Mouse (Mus musculus) megakaryocyte-erythroid progenitor cell, adult 5 weeks (primary cell): ENCODE results near the gene Krtap19-9b. TPM values are rescaled to one million over a fixed set of nuclear protein-coding genes. Genes with fewer than 3 reads are reported as not detected.

Experiments used
- polyA plus RNA-seq: library from polyadenylated mRNA; stranded (reverse); fragments of >175 nt; gene quantifications from 2 replicates; pipeline ENCODE4 v1.2.3, GENCODE M21; 2012

The Krtap19-9b gene
- polyA plus RNA-seq = not detected in 2 replicates

GRCm38 (mm10) chr16:88932165-88932564, at the start of gene Krtap19-9b:
TSS of gene Krtap19-9b (minus strand) at chr16:88932265.

GRCm38 (mm10) chr16:88962773-88963172, 30.7 kb upstream of the Krtap19-9b start, which contains the start of gene Krtap16-3:
TSS of gene Krtap16-3 (minus strand) at chr16:88962873.

GRCm38 (mm10) chr16:88896357-88896756, 35.7 kb downstream of the Krtap19-9b start, which contains the start of gene Krtap19-5:
TSS of gene Krtap19-5 (minus strand) at chr16:88896457.

GRCm38 (mm10) chr16:88884989-88885388, 47.1 kb downstream of the Krtap19-9b start, which contains the start of gene Krtap19-4:
TSS of gene Krtap19-4 (minus strand) at chr16:88885089.

Other genes with a start within 250 kb of the Krtap19-9b start
- gene 2310061N02Rik, start 224.3 kb downstream of the Krtap19-9b start, polyA plus RNA-seq = not detected in 2 replicates
- 0.13 TPM in 1 of 2 replicates, not detected in the other for gene Krtap13-1, start 203.4 kb downstream of the Krtap19-9b start, polyA plus RNA-seq
- gene Krtap13, start 180.6 kb downstream of the Krtap19-9b start, polyA plus RNA-seq = 0.10 TPM in 1 of 2 replicates, not detected in the other
- not detected in 2 replicates for gene 2310034C09Rik, start 173.4 kb downstream of the Krtap19-9b start, polyA plus RNA-seq
- gene 2310057N15Rik, start 158.1 kb downstream of the Krtap19-9b start, polyA plus RNA-seq = not detected in 2 replicates
- not detected in 2 replicates for gene Gm5965, start 154.4 kb downstream of the Krtap19-9b start, polyA plus RNA-seq
- gene Gm20741, start 120.0 kb downstream of the Krtap19-9b start, polyA plus RNA-seq = not detected in 2 replicates
- not detected in 2 replicates for gene Krtap15, start 112.0 kb downstream of the Krtap19-9b start, polyA plus RNA-seq
- not detected in 2 replicates for gene Krtap14, start 106.1 kb downstream of the Krtap19-9b start, polyA plus RNA-seq
- gene Krtap19-1, start 62.9 kb downstream of the Krtap19-9b start, polyA plus RNA-seq = not detected in 2 replicates
- not detected in 2 replicates for gene Krtap19-2, start 58.0 kb downstream of the Krtap19-9b start, polyA plus RNA-seq
- gene Krtap19-3, start 54.2 kb downstream of the Krtap19-9b start, polyA plus RNA-seq = not detected in 2 replicates
- gene Krtap19-4, start 47.2 kb downstream of the Krtap19-9b start, polyA plus RNA-seq = not detected in 2 replicates
- not detected in 2 replicates for gene Krtap19-5, start 35.8 kb downstream of the Krtap19-9b start, polyA plus RNA-seq
- gene Krtap16-3, start 30.6 kb upstream of the Krtap19-9b start, polyA plus RNA-seq = not detected in 2 replicates
- not detected in 2 replicates for gene Krtap22-2, start 78.5 kb upstream of the Krtap19-9b start, polyA plus RNA-seq
- gene Gm10229, start 83.0 kb upstream of the Krtap19-9b start, polyA plus RNA-seq = not detected in 2 replicates
- gene Krtap6-1, start 99.4 kb upstream of the Krtap19-9b start, polyA plus RNA-seq = not detected in 2 replicates
- 0.28 TPM in 1 of 2 replicates, not detected in the other for gene Gm10228, start 109.2 kb upstream of the Krtap19-9b start, polyA plus RNA-seq
- gene Krtap6-5, start 115.6 kb upstream of the Krtap19-9b start, polyA plus RNA-seq = not detected in 2 replicates
- gene 1110025L11Rik, start 131.7 kb upstream of the Krtap19-9b start, polyA plus RNA-seq = not detected in 2 replicates
- gene Krtap6-3, start 151.8 kb upstream of the Krtap19-9b start, polyA plus RNA-seq = not detected in 2 replicates
- not detected in 2 replicates for gene Gm6358, start 208.6 kb upstream of the Krtap19-9b start, polyA plus RNA-seq
- not detected in 2 replicates for gene Gm10061, start 218.8 kb upstream of the Krtap19-9b start, polyA plus RNA-seq
- not detected in 2 replicates for gene Gm9789, start 225.7 kb upstream of the Krtap19-9b start, polyA plus RNA-seq
- gene Gm7735, start 237.2 kb upstream of the Krtap19-9b start, polyA plus RNA-seq = not detected in 2 replicates
- not detected in 2 replicates for gene 1110057P08Rik, start 242.5 kb upstream of the Krtap19-9b start, polyA plus RNA-seq